Mouse (Mus musculus) left cerebral cortex, postnatal 25 days (tissue): ENCODE measurements at regions not wholly inside any gene's neighbourhood (a gene's known extent, or its start where the extent isn't known, plus 50 kb on each side); places are given as distances from the start of the nearest gene placed in this dataset.

Experiments used
- DNase-seq, 2 experiments: peaks; one replicate each; pipeline ENCODE4 v3.0.0; 2022; ENCODE audit warnings: low spot score in 2 of 2, mixed read lengths in 1 of 2
- intact Hi-C: fragments of 180-260 bp; cut with DNase I; formaldehyde crosslinking; loops from one replicate; pipeline ENCODE4 v1.15.1; 2025

DNA sequence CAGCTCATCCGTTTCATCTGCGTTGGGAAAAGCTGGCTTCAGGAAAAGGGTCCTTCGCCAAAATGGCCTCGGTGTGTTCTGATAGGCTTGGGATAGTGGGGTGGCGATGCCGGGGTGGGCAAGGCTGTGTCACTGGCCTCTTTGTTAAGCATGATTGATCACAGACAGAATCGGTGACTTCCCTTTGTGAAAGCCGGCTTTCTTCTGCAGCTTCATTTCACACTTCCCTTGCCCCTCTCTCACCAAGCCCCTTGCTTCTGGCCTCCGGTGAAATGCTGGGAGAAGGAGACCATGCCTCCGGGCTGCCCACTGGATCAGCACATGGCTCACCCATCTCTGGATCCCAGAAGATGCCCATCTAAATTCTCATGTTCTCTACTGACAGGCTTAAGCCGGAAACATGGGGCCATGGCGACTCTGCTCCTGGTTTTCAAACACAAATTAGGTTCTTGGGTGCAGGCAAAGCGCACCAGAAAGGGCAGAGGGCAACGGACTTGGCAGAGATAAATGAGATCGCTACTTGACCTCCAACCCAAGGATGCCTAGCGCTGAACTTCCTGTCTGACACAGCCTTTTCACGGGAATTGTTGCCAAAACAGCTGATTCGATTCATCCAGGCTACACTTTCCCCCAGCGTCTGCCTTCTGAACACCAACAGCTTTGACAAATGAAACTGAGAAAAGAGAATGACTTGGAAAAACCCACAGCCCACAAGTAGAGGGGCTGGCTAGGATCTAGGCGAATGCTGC lies 392.7 kb upstream of the Spred2 start:
- no peak for DNase-seq
- intact Hi-C loops, result loop anchor here (5.0 kb wide), 1 partner anchor 654 kb away; no protein-coding TSS in a partner anchor

DNA sequence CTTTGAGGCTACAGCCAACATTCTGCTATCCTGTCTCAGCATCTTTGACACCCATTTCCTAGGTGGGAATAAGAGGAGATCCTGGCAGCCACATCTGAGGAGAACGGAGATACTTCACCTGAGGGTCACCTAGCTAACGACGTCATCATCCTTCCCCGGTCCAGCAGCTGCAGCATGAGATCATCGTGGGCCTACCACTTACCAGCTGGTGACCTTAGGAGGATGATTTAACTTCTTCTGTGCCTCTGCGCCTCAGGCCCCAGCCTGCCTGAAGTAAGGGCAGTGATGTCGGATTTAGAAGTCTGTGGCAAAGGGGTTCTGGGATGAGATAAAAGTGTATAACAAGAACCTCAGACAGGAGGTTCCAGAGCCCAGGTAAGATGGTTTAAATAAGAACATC lies 391.3 kb upstream of the Spred2 start:
- intact Hi-C loops, result loop anchor here (5.0 kb wide), 1 partner anchor 656 kb away; no protein-coding TSS in a partner anchor
- no peak for DNase-seq

- intact Hi-C loops, result loop anchor here (5.0 kb wide), 1 partner anchor 656 kb away; no protein-coding TSS in a partner anchor
Observed at GRCm38 (mm10) chr11:19533701-19534100, 390.5 kb upstream of the Spred2 start.

DNA sequence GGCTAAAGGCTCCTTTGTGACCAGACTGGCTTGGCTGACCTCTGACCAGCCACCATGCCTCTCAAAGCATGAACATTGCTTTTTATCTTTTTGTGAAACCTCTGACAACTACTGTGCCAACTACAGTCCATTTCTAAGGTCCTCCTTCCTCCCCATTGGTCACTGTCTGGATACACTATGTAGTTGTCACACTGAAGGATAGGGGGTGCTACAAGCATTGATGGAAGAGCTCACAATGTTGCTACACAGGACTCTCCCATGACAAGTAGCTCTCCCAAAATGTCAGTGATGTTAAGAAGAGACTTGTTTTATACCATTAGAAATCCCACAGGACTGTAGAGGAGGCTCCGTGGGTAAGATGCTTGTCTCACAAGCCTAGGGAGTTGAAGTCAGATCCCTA lies 389.0 kb upstream of the Spred2 start:
- no peak for DNase-seq
- intact Hi-C loops, result no loop called here

More at GRCm38 (mm10) chr11:19533701-19534100, 390.5 kb upstream of the Spred2 start:
- no peak for DNase-seq

DNA sequence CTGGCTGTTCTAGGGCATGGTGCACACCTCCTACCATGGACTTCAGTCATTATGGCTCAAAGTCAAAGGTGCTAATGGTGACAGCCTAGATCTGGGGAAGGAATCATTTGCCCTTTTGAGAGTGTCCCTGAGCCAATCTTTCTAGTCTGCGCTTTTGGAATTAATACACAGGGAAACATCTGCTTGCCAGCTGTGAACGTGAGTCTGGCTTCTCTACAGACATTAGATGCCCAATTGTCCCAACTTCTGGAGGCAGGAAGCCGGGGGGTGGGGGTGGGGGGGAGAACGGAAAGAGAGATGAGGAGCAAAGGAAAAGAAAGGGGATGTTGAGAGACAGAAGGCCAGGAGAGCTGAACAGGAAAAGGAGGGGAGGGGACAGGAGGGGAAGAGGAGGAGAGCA lies 377.9 kb upstream of the Spred2 start:
- DNase-seq, result no peak
- intact Hi-C loops, result no loop called here

GRCm38 (mm10) chr11:19554316-19554946 lies 369.7 kb upstream of the Spred2 start:
- intact Hi-C loops, result no loop called here
- no peak for DNase-seq

- intact Hi-C loops, result no loop called here
- DNase-seq, result no peak
Observed at GRCm38 (mm10) chr11:19554947-19555770, 369.0 kb upstream of the Spred2 start.

DNA sequence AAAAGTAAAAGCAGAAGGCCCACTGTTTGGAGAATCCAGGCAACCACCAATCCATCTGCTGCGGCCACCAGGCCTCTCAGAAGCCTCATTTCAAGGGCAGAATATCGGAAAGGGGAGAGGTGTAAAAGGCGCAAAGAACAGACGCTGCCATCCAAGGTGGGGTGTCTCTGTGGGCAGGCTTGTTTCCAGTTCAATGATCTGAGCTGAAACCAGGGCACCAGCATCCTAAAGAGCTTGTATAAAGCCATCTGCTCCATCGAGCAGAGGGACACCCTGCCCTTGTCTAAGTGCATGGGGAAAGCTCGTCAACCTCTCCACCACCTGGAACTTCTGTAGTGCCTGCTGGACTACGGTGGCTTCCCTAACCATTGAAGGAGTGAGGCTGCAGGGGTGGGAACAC lies 363.7 kb upstream of the Spred2 start:
- DNase-seq, result no peak
- intact Hi-C loops, result no loop called here

DNA sequence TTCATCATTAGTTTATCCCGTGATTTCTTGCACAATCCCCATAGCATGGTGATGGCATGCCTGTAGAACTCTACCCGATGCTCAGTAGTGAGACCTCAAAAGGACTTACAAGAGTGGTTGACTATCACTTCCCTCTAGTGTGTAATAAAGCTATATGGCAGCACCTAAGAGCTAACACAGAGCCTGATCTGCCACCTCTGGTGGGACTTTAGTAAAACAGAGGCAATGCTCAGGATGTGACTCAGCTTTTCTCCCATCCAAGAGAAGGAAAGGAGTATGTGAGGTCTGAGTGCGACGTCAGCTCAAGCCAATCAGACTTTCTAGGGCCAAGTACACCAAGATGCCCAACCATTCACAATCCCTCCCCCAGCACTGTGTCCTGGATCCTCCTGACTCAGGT lies 361.5 kb upstream of the Spred2 start:
- intact Hi-C loops, result no loop called here
- no peak for DNase-seq

GRCm38 (mm10) chr11:19585228-19585627 lies 338.9 kb upstream of the Spred2 start:
- DNase-seq, result no peak
- intact Hi-C loops, result no loop called here

- DNase-seq, result no peak
- intact Hi-C loops, result no loop called here
Observed at GRCm38 (mm10) chr11:19592506-19593355, 331.4 kb upstream of the Spred2 start.

DNA sequence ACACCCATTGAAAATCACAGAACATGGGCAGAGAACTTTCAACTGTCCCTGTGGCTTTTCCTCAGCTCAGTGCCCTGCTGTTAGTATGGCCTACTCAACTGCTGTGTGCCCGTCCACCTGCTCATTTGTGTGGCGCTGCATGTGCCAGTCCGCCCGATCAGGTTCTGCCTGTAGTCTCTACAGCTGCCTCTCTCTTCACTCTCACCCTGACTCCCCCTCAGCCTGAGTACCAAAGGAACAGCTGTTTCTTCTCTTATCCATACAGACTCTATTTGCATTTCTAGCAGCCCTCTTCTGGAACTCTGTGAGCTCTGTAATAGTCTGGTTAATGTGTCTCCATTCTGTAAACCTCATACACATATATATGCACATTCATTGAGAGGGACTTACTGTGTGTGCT lies 329.1 kb upstream of the Spred2 start:
- intact Hi-C loops, result no loop called here
- DNase-seq, result peak in 1 of 2 experiments; percentile 10

DNA sequence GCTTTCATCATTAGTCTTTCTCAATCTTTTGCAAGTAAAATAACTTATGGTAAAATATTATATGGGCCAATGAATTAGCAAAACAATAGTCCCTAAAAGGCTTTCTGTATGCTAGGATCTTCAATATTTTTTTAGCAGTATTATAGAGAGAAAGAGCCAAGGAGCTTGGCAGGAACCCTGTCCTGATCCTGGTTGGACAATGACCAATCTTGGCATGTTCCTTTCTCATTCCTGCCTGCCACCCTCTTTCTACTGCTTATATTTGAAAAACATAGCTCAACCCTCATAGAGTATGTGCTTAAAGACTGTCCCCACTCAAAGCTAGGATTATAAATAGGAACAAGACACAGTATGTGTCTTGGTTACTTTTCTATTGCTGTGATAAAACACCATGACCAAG lies 327.8 kb upstream of the Spred2 start:
- no peak for DNase-seq
- intact Hi-C loops, result no loop called here

DNA sequence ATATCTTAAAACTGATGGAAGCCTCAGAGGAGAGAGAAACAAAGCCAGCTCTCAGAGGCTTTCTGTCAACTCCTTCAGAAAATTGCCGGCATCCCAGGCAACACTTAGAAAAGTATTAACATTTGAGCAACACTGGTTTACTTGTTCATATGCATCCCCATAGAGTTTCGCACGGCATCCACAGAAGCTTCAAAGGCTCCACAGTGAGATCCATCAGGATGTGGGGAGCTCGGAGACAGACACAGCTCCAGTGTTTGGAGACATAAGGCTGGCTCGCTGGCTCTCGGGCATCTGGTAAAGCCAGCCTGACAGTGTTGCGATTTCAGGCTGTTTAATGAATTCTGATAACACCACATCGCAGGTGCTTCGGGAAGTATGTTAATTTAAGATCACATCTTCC lies 324.7 kb upstream of the Spred2 start:
- DNase-seq, result no peak
- intact Hi-C loops, result no loop called here

GRCm38 (mm10) chr11:19601216-19601938 lies 322.8 kb upstream of the Spred2 start:
- intact Hi-C loops, result no loop called here
- DNase-seq, result peak in 1 of 2 experiments; percentile 31

GRCm38 (mm10) chr11:19602496-19602895 lies 321.7 kb upstream of the Spred2 start:
- intact Hi-C loops, result no loop called here
- no peak for DNase-seq

- DNase-seq, result no peak
- intact Hi-C loops, result no loop called here
Observed at GRCm38 (mm10) chr11:19605602-19606001, 318.6 kb upstream of the Spred2 start.

DNA sequence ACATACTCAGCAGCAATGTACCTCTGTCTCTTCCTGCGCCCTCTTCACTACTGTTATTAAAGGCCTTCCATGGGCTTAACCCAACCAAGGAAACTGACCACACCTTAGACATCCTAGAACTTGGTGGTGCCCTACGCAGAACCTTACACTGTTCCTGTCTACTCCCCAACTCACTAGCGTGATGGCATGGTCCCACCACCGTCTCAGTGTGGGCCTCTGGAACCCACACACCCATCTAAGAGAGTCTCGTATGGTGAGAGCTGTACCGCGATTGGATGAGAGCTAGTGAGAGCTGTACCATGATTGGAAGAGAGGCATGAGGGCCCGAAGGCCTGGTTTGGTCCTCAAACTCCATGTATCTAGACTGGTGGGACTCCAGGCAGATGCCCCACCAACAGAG lies 317.2 kb upstream of the Spred2 start:
- DNase-seq, result no peak
- intact Hi-C loops, result no loop called here

GRCm38 (mm10) chr11:19607941-19608340 lies 316.2 kb upstream of the Spred2 start:
- no peak for DNase-seq
- intact Hi-C loops, result no loop called here
